Mouse (Mus musculus): Measurements from ENCODE around the gene Orai1.

Orai1 gene

GRCm38 (mm10) chr5:123067395-123067995, 52.6 kb downstream of the Orai1 start:
- no peak for DNase-seq (ENCODE audit: low spot score in 2 of 2)

DNA sequence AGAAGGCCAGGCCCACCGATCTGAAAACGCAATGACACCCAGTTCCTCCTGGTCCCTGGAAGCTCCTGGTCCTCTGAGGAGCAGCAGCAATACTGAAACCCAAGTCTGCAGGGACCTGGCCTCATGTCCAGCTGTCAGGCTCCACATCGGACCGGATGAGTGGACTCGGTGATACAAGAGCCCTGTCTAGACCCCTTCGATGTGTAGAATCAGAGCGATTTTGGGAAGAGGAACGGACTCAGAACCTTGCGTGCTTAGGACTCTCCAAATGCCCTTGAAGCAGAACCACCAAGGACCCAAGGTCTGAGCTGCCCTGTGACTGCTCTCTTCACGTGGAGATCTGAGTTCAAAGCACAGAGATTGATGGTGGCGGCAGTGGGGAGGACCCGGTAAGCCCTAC, 53.2 kb downstream of the Orai1 start, which contains the start of gene Tmem120b:
Gene Tmem120b, plus strand, starts transcription at position 301 of the 400 bp plus-strand sequence.
- no peak for DNase-seq (ENCODE audit: low spot score in 2 of 2)

DNA sequence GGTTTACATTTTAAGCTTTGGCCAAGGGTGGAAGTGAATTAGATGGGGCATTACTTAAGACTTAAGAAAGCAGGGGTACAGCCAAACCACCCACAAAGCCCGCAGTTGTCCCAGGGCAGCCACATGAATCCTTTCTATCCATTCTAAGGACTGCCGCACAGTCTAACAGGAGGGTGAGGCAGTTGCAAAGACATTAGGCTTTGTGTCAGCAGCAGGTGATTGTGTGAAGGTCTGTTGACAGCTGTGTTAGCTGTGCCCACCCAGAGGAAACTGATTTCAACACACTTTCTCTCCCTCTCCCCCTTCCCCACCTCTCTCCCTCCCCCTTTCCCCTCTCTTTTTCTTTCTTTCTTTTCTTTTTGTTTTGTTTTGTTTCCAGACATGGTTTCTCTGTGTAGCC, 53.8 kb downstream of the Orai1 start:
- DNase-seq (ENCODE audit: low spot score in 2 of 2), result no peak

GRCm38 (mm10) chr5:123075576-123076418, 60.9 kb downstream of the Orai1 start:
- peak; percentile 85 to 90 for DNase-seq (ENCODE audit: low spot score in 2 of 2)

DNA sequence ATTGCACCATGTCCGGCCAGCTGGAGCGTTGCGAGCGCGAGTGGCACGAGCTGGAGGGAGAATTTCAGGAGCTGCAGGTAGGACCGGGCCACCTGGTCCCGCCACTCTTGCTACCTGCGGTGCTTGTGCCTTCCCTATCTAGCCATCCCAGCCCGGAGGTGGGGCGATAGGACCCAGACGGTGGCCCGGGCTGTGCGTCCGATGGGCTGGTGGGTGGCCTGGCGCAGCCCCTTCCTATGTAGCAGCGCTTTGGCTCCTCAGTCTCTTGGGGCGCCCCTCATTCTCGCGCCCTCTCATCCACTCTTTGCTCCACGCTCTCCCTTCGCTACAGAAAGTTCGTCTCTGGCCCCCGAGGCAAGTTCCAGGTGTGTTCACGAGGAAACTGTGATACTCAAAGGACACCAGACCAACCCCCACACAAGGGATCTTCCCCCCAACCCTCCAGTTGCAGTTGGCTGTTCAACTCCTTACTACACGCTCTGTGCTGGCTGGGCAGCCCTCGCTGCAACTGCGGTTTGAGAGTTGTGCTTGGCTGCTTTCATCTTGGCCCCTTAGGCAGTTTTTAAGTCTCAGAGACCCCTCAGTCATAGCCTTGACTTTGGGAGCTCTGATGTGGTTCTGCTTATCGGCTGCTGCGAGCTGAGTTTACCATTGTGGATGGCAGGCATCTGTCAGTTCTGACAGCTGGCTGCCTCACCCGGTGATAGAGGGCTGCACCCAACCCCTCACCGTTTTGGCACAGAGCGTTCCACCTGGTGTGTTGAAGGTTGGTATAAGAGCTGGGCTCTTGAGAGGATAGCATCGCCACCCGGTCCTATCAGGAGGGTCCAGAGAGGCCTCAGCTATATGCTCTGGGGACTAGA, 61.8 kb downstream of the Orai1 start:
- no peak for DNase-seq (ENCODE audit: low spot score in 2 of 2)

DNA sequence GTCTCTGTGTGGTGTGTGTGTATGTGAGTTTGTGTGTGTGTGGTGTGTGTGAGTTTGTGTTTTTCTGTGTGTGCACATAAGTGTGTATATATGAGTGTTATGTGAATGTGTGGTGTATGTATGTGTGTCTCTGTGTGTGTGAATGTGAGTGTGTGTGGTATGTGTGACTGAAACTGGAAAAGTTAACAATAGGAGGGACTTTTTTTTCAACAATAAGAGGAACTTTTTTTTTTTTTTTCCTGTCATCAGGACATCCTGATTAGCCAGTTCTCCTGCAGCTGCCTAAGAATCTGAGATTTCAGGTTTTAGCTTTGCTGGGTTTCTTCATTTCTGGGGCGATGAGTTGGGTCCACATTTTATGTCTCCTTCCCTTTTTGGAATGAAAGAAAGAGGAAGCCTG, 64.7 kb downstream of the Orai1 start:
- no peak for DNase-seq (ENCODE audit: low spot score in 2 of 2)

- DNase-seq (ENCODE audit: low spot score in 2 of 2), result no peak
Measured at GRCm38 (mm10) chr5:123080041-123080440, 65.2 kb downstream of the Orai1 start.

Data from frontal cortex, postnatal 10 days (tissue).